Mouse (Mus musculus): ENCODE measurements around the gene Tent4a. TPM values are rescaled to one million over a fixed set of nuclear protein-coding genes. Genes with fewer than 3 reads are reported as not detected.
A peak's percentile ranks its signal among the peaks of the same experiment; 100 is the strongest.

Tent4a gene
- polyA plus RNA-seq, 1 experiment from 2014 or later, result 3.3 TPM

- Histone ChIP-seq H3K4me3 (ENCODE audit: low read length) (no peak overlapping the region), H3K4me1 (ENCODE audit: control insufficient read depth, insufficient read depth, low read length) (peaks cover 25% of the 10 kb centered on the region), H3K4me2 (ENCODE audit: low read depth, low read length) (no peak overlapping the region), H3K27me3 (ENCODE audit: control insufficient read depth, insufficient read depth, low read length) (no peaks in the 10 kb centered on the region), H3K36me3 (ENCODE audit: control insufficient read depth, insufficient read depth) (no peaks in the 10 kb centered on the region), H3K9ac (ENCODE audit: low read length) (no peak overlapping the region), H3K27ac (ENCODE audit: low read length) (no peak overlapping the region), H3K9me3 (replicated peaks; ENCODE audit: control insufficient read depth, low read length) (no peaks in the 10 kb centered on the region)
- 50% methylated on average over 3 of the region's 3 CpGs for WGBS
- ATAC-seq (replicated peaks; ENCODE audit: extremely low read depth, insufficient read depth, low FRiP score), result no peak
Measured at GRCm38 (mm10) chr13:69563905-69564304, 29.5 kb upstream of the Tent4a start.

- Histone ChIP-seq H3K4me2 (ENCODE audit: low read depth, low read length) (peak overlapping the region; percentile 13; the same call in 1 of the 2 replicates), H3K36me3 (ENCODE audit: control insufficient read depth, insufficient read depth) (no peaks in the 10 kb centered on the region), H3K9ac (ENCODE audit: low read length) (no peak overlapping the region), H3K4me3 (ENCODE audit: low read length) (no peak overlapping the region), H3K4me1 (ENCODE audit: control insufficient read depth, insufficient read depth, low read length) (peaks cover 25% of the 10 kb centered on the region), H3K27ac (ENCODE audit: low read length) (peak overlapping the region; percentile 40), H3K27me3 (ENCODE audit: control insufficient read depth, insufficient read depth, low read length) (no peaks in the 10 kb centered on the region), H3K9me3 (replicated peaks; ENCODE audit: control insufficient read depth, low read length) (no peaks in the 10 kb centered on the region)
- ATAC-seq (replicated peaks; ENCODE audit: extremely low read depth, insufficient read depth, low FRiP score), result peak; percentile 92
- WGBS, result 29% methylated on average over 12 of the region's 12 CpGs
Measured at GRCm38 (mm10) chr13:69562654-69563574, 28.5 kb upstream of the Tent4a start.

GRCm38 (mm10) chr13:69562004-69562403 is 27.6 kb upstream of the Tent4a start:
- H3K9ac ChIP-seq (ENCODE audit: low read length), result no peak overlapping the region
- no peak for ATAC-seq (replicated peaks; ENCODE audit: extremely low read depth, insufficient read depth, low FRiP score)
- peaks cover 25% of the 10 kb centered on the region for H3K4me1 ChIP-seq (ENCODE audit: control insufficient read depth, insufficient read depth, low read length)
- no peaks in the 10 kb centered on the region for H3K9me3 ChIP-seq (replicated peaks; ENCODE audit: control insufficient read depth, low read length)
- no peak overlapping the region for H3K4me3 ChIP-seq (ENCODE audit: low read length)
- 78% methylated on average over 9 of the region's 9 CpGs for WGBS
- no peaks in the 10 kb centered on the region for H3K36me3 ChIP-seq (ENCODE audit: control insufficient read depth, insufficient read depth)
- H3K4me2 ChIP-seq (ENCODE audit: low read depth, low read length), result no peak overlapping the region
- H3K27ac ChIP-seq (ENCODE audit: low read length), result no peak overlapping the region
- peaks cover 2% of the 10 kb centered on the region; the same call in 1 of the 2 replicates for H3K27me3 ChIP-seq (ENCODE audit: control insufficient read depth, insufficient read depth, low read length)

- H3K9ac ChIP-seq (ENCODE audit: low read length), result no peak overlapping the region; the same call in 1 of the 2 replicates
- H3K4me2 ChIP-seq (ENCODE audit: low read depth, low read length), result peak overlapping the region; percentile 47
- 28% methylated on average over 13 of the region's 13 CpGs for WGBS
- H3K4me1 ChIP-seq (ENCODE audit: control insufficient read depth, insufficient read depth, low read length), result peaks cover 25% of the 10 kb centered on the region
- peak overlapping the region; percentile 39 for H3K27ac ChIP-seq (ENCODE audit: low read length)
- H3K36me3 ChIP-seq (ENCODE audit: control insufficient read depth, insufficient read depth), result no peaks in the 10 kb centered on the region
- peaks cover 2% of the 10 kb centered on the region; the same call in 1 of the 2 replicates for H3K27me3 ChIP-seq (ENCODE audit: control insufficient read depth, insufficient read depth, low read length)
- no peaks in the 10 kb centered on the region for H3K9me3 ChIP-seq (replicated peaks; ENCODE audit: control insufficient read depth, low read length)
- no peak overlapping the region for H3K4me3 ChIP-seq (ENCODE audit: low read length)
- ATAC-seq (replicated peaks; ENCODE audit: extremely low read depth, insufficient read depth, low FRiP score), result no peak; the same call in 1 of the 2 replicates
Measured at GRCm38 (mm10) chr13:69559291-69559961, 25.0 kb upstream of the Tent4a start.

GRCm38 (mm10) chr13:69558098-69558660 is 23.8 kb upstream of the Tent4a start:
- WGBS, result 73% methylated on average over 6 of the region's 6 CpGs

GRCm38 (mm10) chr13:69556728-69557127 is 22.3 kb upstream of the Tent4a start:
- H3K4me3 ChIP-seq (ENCODE audit: low read length), result no peak overlapping the region
- no peak for ATAC-seq (replicated peaks; ENCODE audit: extremely low read depth, insufficient read depth, low FRiP score)
- no peaks in the 10 kb centered on the region for H3K9me3 ChIP-seq (replicated peaks; ENCODE audit: control insufficient read depth, low read length)
- H3K4me2 ChIP-seq (ENCODE audit: low read depth, low read length), result no peak overlapping the region
- H3K27ac ChIP-seq (ENCODE audit: low read length), result no peak overlapping the region
- H3K27me3 ChIP-seq (ENCODE audit: control insufficient read depth, insufficient read depth, low read length), result peaks cover 2% of the 10 kb centered on the region; the same call in 1 of the 2 replicates
- peaks cover 12% of the 10 kb centered on the region for H3K4me1 ChIP-seq (ENCODE audit: control insufficient read depth, insufficient read depth, low read length)
- H3K36me3 ChIP-seq (ENCODE audit: control insufficient read depth, insufficient read depth), result no peaks in the 10 kb centered on the region
- no peak overlapping the region for H3K9ac ChIP-seq (ENCODE audit: low read length)

More at GRCm38 (mm10) chr13:69558098-69558660, 23.8 kb upstream of the Tent4a start:
- H3K4me2 ChIP-seq (ENCODE audit: low read depth, low read length), result no peak overlapping the region
- ATAC-seq (replicated peaks; ENCODE audit: extremely low read depth, insufficient read depth, low FRiP score), result no peak
- H3K9me3 ChIP-seq (replicated peaks; ENCODE audit: control insufficient read depth, low read length), result no peaks in the 10 kb centered on the region
- H3K27me3 ChIP-seq (ENCODE audit: control insufficient read depth, insufficient read depth, low read length), result peaks cover 2% of the 10 kb centered on the region; the same call in 1 of the 2 replicates
- no peaks in the 10 kb centered on the region for H3K36me3 ChIP-seq (ENCODE audit: control insufficient read depth, insufficient read depth)
- peaks cover 16% of the 10 kb centered on the region for H3K4me1 ChIP-seq (ENCODE audit: control insufficient read depth, insufficient read depth, low read length)
- no peak overlapping the region for H3K27ac ChIP-seq (ENCODE audit: low read length)
- no peak overlapping the region for H3K4me3 ChIP-seq (ENCODE audit: low read length)
- H3K9ac ChIP-seq (ENCODE audit: low read length), result no peak overlapping the region

- Histone ChIP-seq H3K27me3 (ENCODE audit: control insufficient read depth, insufficient read depth, low read length) (peaks cover 2% of the 10 kb centered on the region; the same call in 1 of the 2 replicates), H3K36me3 (ENCODE audit: control insufficient read depth, insufficient read depth) (no peaks in the 10 kb centered on the region), H3K9me3 (replicated peaks; ENCODE audit: control insufficient read depth, low read length) (no peaks in the 10 kb centered on the region), H3K4me1 (ENCODE audit: control insufficient read depth, insufficient read depth, low read length) (peaks cover 12% of the 10 kb centered on the region), H3K4me2 (ENCODE audit: low read depth, low read length) (no peak overlapping the region), H3K27ac (ENCODE audit: low read length) (no peak overlapping the region), H3K9ac (ENCODE audit: low read length) (no peak overlapping the region), H3K4me3 (ENCODE audit: low read length) (no peak overlapping the region)
- 68% methylated on average over 6 of the region's 6 CpGs for WGBS
- no peak for ATAC-seq (replicated peaks; ENCODE audit: extremely low read depth, insufficient read depth, low FRiP score)
Measured at GRCm38 (mm10) chr13:69555957-69556482, 21.6 kb upstream of the Tent4a start.

- 21% methylated on average over 8 of the region's 8 CpGs for WGBS
- Histone ChIP-seq H3K9me3 (replicated peaks; ENCODE audit: control insufficient read depth, low read length) (no peaks in the 10 kb centered on the region), H3K4me2 (ENCODE audit: low read depth, low read length) (no peak overlapping the region), H3K4me1 (ENCODE audit: control insufficient read depth, insufficient read depth, low read length) (peaks cover 8% of the 10 kb centered on the region), H3K27ac (ENCODE audit: low read length) (no peak overlapping the region), H3K36me3 (ENCODE audit: control insufficient read depth, insufficient read depth) (no peaks in the 10 kb centered on the region), H3K4me3 (ENCODE audit: low read length) (no peak overlapping the region), H3K9ac (ENCODE audit: low read length) (no peak overlapping the region), H3K27me3 (ENCODE audit: control insufficient read depth, insufficient read depth, low read length) (peaks cover 2% of the 10 kb centered on the region; the same call in 1 of the 2 replicates)
- ATAC-seq (replicated peaks; ENCODE audit: extremely low read depth, insufficient read depth, low FRiP score), result no peak
Measured at GRCm38 (mm10) chr13:69555045-69555444, 20.6 kb upstream of the Tent4a start.

Data from heart, embryonic 16.5 days (tissue).